Mouse (Mus musculus) kidney, adult 2 months (tissue): Measurements from ENCODE around the gene Ehmt2. TPM values are rescaled to one million over a fixed set of nuclear protein-coding genes. Genes with fewer than 3 reads are reported as not detected.
A peak's percentile ranks its signal among the peaks of the same experiment; 100 is the strongest.

Experiments
- DNase-seq: peaks from one replicate; pipeline ENCODE4 v3.0.0; 2021
- H3K27ac ChIP-seq: fragments of 200-500 bp; 2 replicates; pipeline ENCODE4 v1.5.1; 2012; ENCODE audit warnings: low read depth, low read length, control low read depth, inconsistent platforms; ENCODE audit not compliant: insufficient read depth
- H3K27me3 ChIP-seq: fragments of 200-500 bp; replicated peaks from 2 replicates; pipeline ENCODE4 v1.6.1; 2012; ENCODE audit warnings: mild to moderate bottlenecking, moderate library complexity, low read length, inconsistent platforms; ENCODE audit not compliant: control insufficient read depth, insufficient read depth
- H3K36me3 ChIP-seq: fragments of 200-500 bp; 2 replicates; pipeline ENCODE4 v1.6.1; 2012; ENCODE audit warnings: mild to moderate bottlenecking, moderate library complexity, low read length, inconsistent platforms; ENCODE audit not compliant: control insufficient read depth, insufficient read depth
- H3K4me1 ChIP-seq: fragments of 200-500 bp; 2 replicates; pipeline ENCODE4 v1.6.1; 2011; ENCODE audit warnings: low read length; ENCODE audit not compliant: control insufficient read depth, insufficient read depth
- H3K4me3 ChIP-seq: fragments of 200-500 bp; 2 replicates; pipeline ENCODE4 v1.5.1; 2011; ENCODE audit warnings: mild to moderate bottlenecking, low read depth, low read length, control low read depth; ENCODE audit not compliant: insufficient read depth
- CTCF ChIP-seq: fragments of 200-500 bp; conservative IDR thresholded peaks from 2 replicates; pipeline ENCODE4 v1.5.1; 2011; ENCODE audit warnings: low read depth, mild to moderate bottlenecking, control low read depth, low read length, moderate library complexity, mixed read lengths; ENCODE audit not compliant: insufficient read depth, insufficient read length
- POLR2A ChIP-seq: fragments of 200-500 bp; IDR thresholded peaks from one replicate; pipeline ENCODE4 v1.6.1; 2011; ENCODE audit warnings: low read depth, low read length, control low read depth
- WGBS: fragments of 180-500 bp; shearing (Covaris S2); methylation state at CpG from one replicate; pipeline ENCODE4 v1.1.7; 2018; 5-methylcytosine and 5-hydroxymethylcytosine counted together
- polyA plus RNA-seq: library from polyadenylated mRNA; depleted of rRNA; stranded (reverse); fragments of >200 nt; gene quantifications from 2 replicates; pipeline ENCODE4 v1.2.3, GENCODE M21; 2012

Ehmt2 gene
- polyA plus RNA-seq, 1 experiment, result 134 TPM

GRCm38 (mm10) chr17:34924258-34924657 is 26.0 kb downstream of the Ehmt2 start:
- H3K36me3 ChIP-seq, result no peaks in the 10 kb centered on the region; the same call in 1 of the 2 replicates
- no peaks in the 10 kb centered on the region for H3K27me3 ChIP-seq
- no peaks in the 10 kb centered on the region for H3K4me1 ChIP-seq
- H3K27ac ChIP-seq, result no peak overlapping the region
- DNase-seq, result no peak
- no peak overlapping the region for H3K4me3 ChIP-seq
- WGBS, result 85% methylated on average over 5 of the region's 5 CpGs
- TF ChIP-seq POLR2A, result no peak
- no peak for TF ChIP-seq CTCF

- Histone ChIP-seq H3K27me3 (no peaks in the 10 kb centered on the region), H3K4me1 (no peaks in the 10 kb centered on the region), H3K36me3 (no peaks in the 10 kb centered on the region; the same call in 1 of the 2 replicates), H3K4me3 (no peak overlapping the region), H3K27ac (no peak overlapping the region)
- 85% methylated on average over 18 of the region's 18 CpGs for WGBS
- no peak for TF ChIP-seq CTCF
- TF ChIP-seq POLR2A, result no peak
- DNase-seq, result no peak
Observed at GRCm38 (mm10) chr17:34927306-34928019, 29.2 kb downstream of the Ehmt2 start.

GRCm38 (mm10) chr17:34928841-34929240 is 30.6 kb downstream of the Ehmt2 start:
- no peak overlapping the region for H3K27ac ChIP-seq
- TF ChIP-seq CTCF, result no peak
- no peak for TF ChIP-seq POLR2A
- no peaks in the 10 kb centered on the region for H3K27me3 ChIP-seq
- H3K4me3 ChIP-seq, result no peak overlapping the region
- no peaks in the 10 kb centered on the region for H3K4me1 ChIP-seq
- H3K36me3 ChIP-seq, result peaks cover 1% of the 10 kb centered on the region; the same call in 1 of the 2 replicates
- 61% methylated on average over 4 of the region's 4 CpGs for WGBS
- DNase-seq, result no peak

DNA sequence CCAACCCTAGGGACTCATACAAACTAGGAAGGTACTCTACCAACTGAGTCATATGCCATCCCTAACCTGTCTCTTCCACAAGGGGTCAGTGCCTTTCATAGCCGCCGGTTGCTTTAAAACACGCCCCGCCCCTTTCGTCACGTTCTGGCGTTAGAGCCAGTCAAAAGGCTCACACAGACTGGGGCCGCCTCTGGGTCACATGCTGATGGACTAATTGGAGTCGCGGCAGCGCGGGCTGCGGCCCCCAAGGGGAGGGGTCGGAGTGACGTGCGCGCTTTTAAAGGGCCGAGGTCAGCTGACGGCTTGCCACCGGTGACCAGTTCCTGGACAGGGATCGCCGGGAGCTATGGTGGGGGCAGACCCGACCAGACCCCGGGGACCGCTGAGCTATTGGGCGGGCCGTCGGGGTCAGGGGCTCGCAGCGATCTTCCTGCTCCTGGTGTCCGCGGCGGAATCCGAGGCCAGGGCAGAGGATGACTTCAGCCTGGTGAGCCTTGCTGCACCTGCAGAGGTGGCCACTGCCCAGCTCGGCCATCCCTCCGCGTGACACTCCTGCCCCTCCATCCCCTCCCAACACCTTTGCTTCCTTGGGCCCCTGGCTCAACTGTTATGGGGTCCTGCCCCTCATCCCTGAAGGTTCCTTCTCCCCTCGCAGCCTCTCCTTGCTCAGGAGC is 32.9 kb downstream of the Ehmt2 start, which contains the start of gene Neu1:
Gene Neu1 (plus strand): TSS at position 193 of the 674 bp plus-strand sequence.
- Histone ChIP-seq H3K4me3 (peak within 1 kb of the TSS; percentile 67), H3K27me3 (no peaks in the 10 kb centered on the region), H3K27ac (peak within 1 kb of the TSS; percentile 78), H3K4me1 (no peaks in the 10 kb centered on the region), H3K36me3 (peaks cover 6% of the 10 kb centered on the region; the same call in 1 of the 2 replicates)
- WGBS, result under 1% methylated on average over 38 of the region's 38 CpGs
- DNase-seq, result peak; percentile 100
- TF ChIP-seq CTCF (peak; percentile 73), POLR2A (peak; percentile 87)

DNA sequence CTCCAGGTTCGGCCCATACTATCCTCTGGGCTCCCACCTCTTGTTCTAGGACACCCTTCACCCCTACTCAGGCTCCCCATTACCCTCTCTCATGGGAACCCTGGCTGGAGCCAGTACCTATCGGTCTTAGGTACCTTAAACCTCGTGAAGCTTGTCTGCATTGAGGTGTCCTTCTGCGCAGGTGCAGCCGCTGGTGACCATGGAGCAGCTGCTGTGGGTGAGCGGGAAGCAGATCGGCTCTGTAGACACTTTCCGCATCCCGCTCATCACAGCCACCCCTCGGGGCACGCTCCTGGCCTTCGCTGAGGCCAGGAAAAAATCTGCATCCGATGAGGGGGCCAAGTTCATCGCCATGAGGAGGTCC is 33.4 kb downstream of the Ehmt2 start:
- Histone ChIP-seq H3K36me3 (peaks cover 6% of the 10 kb centered on the region; the same call in 1 of the 2 replicates), H3K27ac (peak overlapping the region; percentile 78), H3K4me3 (peak overlapping the region; percentile 67), H3K27me3 (no peaks in the 10 kb centered on the region), H3K4me1 (no peaks in the 10 kb centered on the region; the same call in 1 of the 2 replicates)
- 11% methylated on average over 14 of the region's 14 CpGs for WGBS
- no peak for TF ChIP-seq CTCF
- TF ChIP-seq POLR2A, result no peak
- peak; percentile 56 for DNase-seq

GRCm38 (mm10) chr17:34932287-34932686 is 34.0 kb downstream of the Ehmt2 start:
- peak overlapping the region; percentile 78 for H3K27ac ChIP-seq
- 53% methylated on average over 8 of the region's 8 CpGs for WGBS
- peaks cover 6% of the 10 kb centered on the region; the same call in 1 of the 2 replicates for H3K36me3 ChIP-seq
- H3K27me3 ChIP-seq, result no peaks in the 10 kb centered on the region
- no peak for TF ChIP-seq POLR2A
- no peak for TF ChIP-seq CTCF
- DNase-seq, result no peak
- H3K4me1 ChIP-seq, result no peaks in the 10 kb centered on the region; the same call in 1 of the 2 replicates
- H3K4me3 ChIP-seq, result peak overlapping the region; percentile 67

- H3K4me3 ChIP-seq, result peak overlapping the region; percentile 45
Observed at GRCm38 (mm10) chr17:34934031-34934430, 35.8 kb downstream of the Ehmt2 start.

More at GRCm38 (mm10) chr17:34934031-34934430, 35.8 kb downstream of the Ehmt2 start:
- Histone ChIP-seq H3K4me1 (peaks cover 5% of the 10 kb centered on the region; the same call in 1 of the 2 replicates), H3K27ac (peak overlapping the region; percentile 53), H3K36me3 (peaks cover 6% of the 10 kb centered on the region; the same call in 1 of the 2 replicates), H3K27me3 (no peaks in the 10 kb centered on the region)
- 39% methylated on average over 24 of the region's 24 CpGs for WGBS
- TF ChIP-seq POLR2A (no peak), CTCF (no peak)
- DNase-seq, result peak; percentile 83
